Mouse (Mus musculus): ENCODE measurements around the gene Ten1.

GRCm38 (mm10) chr11:116215991-116216390 lies 17.3 kb downstream of the Ten1 start:
- TF ChIP-seq POLR2A (IDR thresholded peaks at IDR 0.05; ENCODE audit: borderline replicate concordance, low read depth, low read length) (no peak), CTCF (IDR thresholded peaks at IDR 0.05; ENCODE audit: low read depth, low read length) (no peak)

Data from bone marrow macrophage, adult 2 months (primary cell).